Mouse (Mus musculus): ENCODE results near the gene Lypd8. TPM values are rescaled to one million over a fixed set of nuclear protein-coding genes. Genes with fewer than 3 reads are reported as not detected.
"Not testable (repeated sequence)": the region's sequence is repeated elsewhere in the genome, so short reads cannot be mapped to it uniquely, and the experiment has no call there.

Lypd8 gene
- polyA plus RNA-seq, 1 experiment from 2014 or later, result not detected

GRCm38 (mm10) chr11:58352681-58353548 lies 25.9 kb upstream of the Lypd8 start:
- H3K4me3 ChIP-seq (ENCODE audit: low read depth, low read length), result no peak overlapping the region
- H3K36me3 ChIP-seq (ENCODE audit: control insufficient read depth, insufficient read depth, low read length), result no peaks in the 10 kb centered on the region
- ATAC-seq (ENCODE audit: low read depth), result no peak
- no peaks in the 10 kb centered on the region for H3K4me1 ChIP-seq (ENCODE audit: control insufficient read depth, insufficient read depth, low read length)
- no peak overlapping the region for H3K4me2 ChIP-seq (ENCODE audit: low read depth, low read length)
- H3K9ac ChIP-seq (replicated peaks; ENCODE audit: low read depth, low read length), result no peak overlapping the region
- no peak overlapping the region for H3K27ac ChIP-seq (ENCODE audit: low read depth, low read length)
- no peaks in the 10 kb centered on the region for H3K27me3 ChIP-seq (ENCODE audit: control insufficient read depth, insufficient read depth, low read length)
- 61% methylated on average over 7 of the region's 7 CpGs for WGBS
- no peaks in the 10 kb centered on the region for H3K9me3 ChIP-seq (ENCODE audit: control insufficient read depth, low read length)

GRCm38 (mm10) chr11:58353709-58354108 lies 25.1 kb upstream of the Lypd8 start:
- H3K4me3 ChIP-seq (ENCODE audit: low read depth, low read length), result no peak overlapping the region
- ATAC-seq (ENCODE audit: low read depth), result no peak
- WGBS, result 84% methylated on average over 3 of the region's 3 CpGs
- H3K27ac ChIP-seq (ENCODE audit: low read depth, low read length), result no peak overlapping the region
- no peak overlapping the region for H3K4me2 ChIP-seq (ENCODE audit: low read depth, low read length)
- H3K9ac ChIP-seq (replicated peaks; ENCODE audit: low read depth, low read length), result no peak overlapping the region
- no peaks in the 10 kb centered on the region for H3K9me3 ChIP-seq (ENCODE audit: control insufficient read depth, low read length)
- H3K27me3 ChIP-seq (ENCODE audit: control insufficient read depth, insufficient read depth, low read length), result no peaks in the 10 kb centered on the region
- no peaks in the 10 kb centered on the region for H3K4me1 ChIP-seq (ENCODE audit: control insufficient read depth, insufficient read depth, low read length)
- no peaks in the 10 kb centered on the region for H3K36me3 ChIP-seq (ENCODE audit: control insufficient read depth, insufficient read depth, low read length)

- no peaks in the 10 kb centered on the region for H3K4me1 ChIP-seq (ENCODE audit: control insufficient read depth, insufficient read depth, low read length)
- 77% methylated on average over 10 of the region's 10 CpGs for WGBS
- H3K36me3 ChIP-seq (ENCODE audit: control insufficient read depth, insufficient read depth, low read length), result no peaks in the 10 kb centered on the region
- no peak for ATAC-seq (ENCODE audit: low read depth)
- H3K4me2 ChIP-seq (ENCODE audit: low read depth, low read length), result no peak overlapping the region
- no peaks in the 10 kb centered on the region for H3K27me3 ChIP-seq (ENCODE audit: control insufficient read depth, insufficient read depth, low read length)
- no peak overlapping the region for H3K4me3 ChIP-seq (ENCODE audit: low read depth, low read length)
- H3K9ac ChIP-seq (replicated peaks; ENCODE audit: low read depth, low read length), result no peak overlapping the region
- H3K27ac ChIP-seq (ENCODE audit: low read depth, low read length), result no peak overlapping the region
- H3K9me3 ChIP-seq (ENCODE audit: control insufficient read depth, low read length), result no peaks in the 10 kb centered on the region
Measured at GRCm38 (mm10) chr11:58354476-58354875, 24.4 kb upstream of the Lypd8 start.

GRCm38 (mm10) chr11:58354927-58355326 lies 23.9 kb upstream of the Lypd8 start:
- H3K9ac ChIP-seq (replicated peaks; ENCODE audit: low read depth, low read length), result no peak overlapping the region
- no peaks in the 10 kb centered on the region for H3K36me3 ChIP-seq (ENCODE audit: control insufficient read depth, insufficient read depth, low read length)
- 86% methylated on average over 3 of the region's 3 CpGs for WGBS
- H3K4me2 ChIP-seq (ENCODE audit: low read depth, low read length), result no peak overlapping the region
- H3K4me3 ChIP-seq (ENCODE audit: low read depth, low read length), result no peak overlapping the region
- H3K9me3 ChIP-seq (ENCODE audit: control insufficient read depth, low read length), result no peaks in the 10 kb centered on the region
- no peak for ATAC-seq (ENCODE audit: low read depth)
- no peaks in the 10 kb centered on the region for H3K4me1 ChIP-seq (ENCODE audit: control insufficient read depth, insufficient read depth, low read length)
- H3K27me3 ChIP-seq (ENCODE audit: control insufficient read depth, insufficient read depth, low read length), result no peaks in the 10 kb centered on the region
- no peak overlapping the region for H3K27ac ChIP-seq (ENCODE audit: low read depth, low read length)

GRCm38 (mm10) chr11:58357042-58357441 lies 21.8 kb upstream of the Lypd8 start:
- no peak overlapping the region for H3K4me2 ChIP-seq (ENCODE audit: low read depth, low read length)
- H3K27ac ChIP-seq (ENCODE audit: low read depth, low read length), result no peak overlapping the region
- 91% methylated on average over 3 of the region's 3 CpGs for WGBS
- H3K4me1 ChIP-seq (ENCODE audit: control insufficient read depth, insufficient read depth, low read length), result no peaks in the 10 kb centered on the region
- no peak overlapping the region for H3K9ac ChIP-seq (replicated peaks; ENCODE audit: low read depth, low read length)
- H3K36me3 ChIP-seq (ENCODE audit: control insufficient read depth, insufficient read depth, low read length), result no peaks in the 10 kb centered on the region
- no peak overlapping the region for H3K4me3 ChIP-seq (ENCODE audit: low read depth, low read length)
- H3K9me3 ChIP-seq (ENCODE audit: control insufficient read depth, low read length), result no peaks in the 10 kb centered on the region
- ATAC-seq (ENCODE audit: low read depth), result no peak
- H3K27me3 ChIP-seq (ENCODE audit: control insufficient read depth, insufficient read depth, low read length), result no peaks in the 10 kb centered on the region

GRCm38 (mm10) chr11:58357844-58358534 lies 20.9 kb upstream of the Lypd8 start:
- Histone ChIP-seq H3K27ac (ENCODE audit: low read depth, low read length) (no peak overlapping the region), H3K9me3 (ENCODE audit: control insufficient read depth, low read length) (no peaks in the 10 kb centered on the region), H3K4me2 (ENCODE audit: low read depth, low read length) (no peak overlapping the region), H3K4me1 (ENCODE audit: control insufficient read depth, insufficient read depth, low read length) (no peaks in the 10 kb centered on the region), H3K4me3 (ENCODE audit: low read depth, low read length) (no peak overlapping the region), H3K9ac (replicated peaks; ENCODE audit: low read depth, low read length) (no peak overlapping the region), H3K36me3 (ENCODE audit: control insufficient read depth, insufficient read depth, low read length) (no peaks in the 10 kb centered on the region), H3K27me3 (ENCODE audit: control insufficient read depth, insufficient read depth, low read length) (no peaks in the 10 kb centered on the region)
- WGBS, result 90% methylated on average over 6 of the region's 6 CpGs
- no peak for ATAC-seq (ENCODE audit: low read depth)

GRCm38 (mm10) chr11:58362562-58362961 lies 16.3 kb upstream of the Lypd8 start:
- not testable (repeated sequence) for H3K27me3 ChIP-seq (ENCODE audit: control insufficient read depth, insufficient read depth, low read length); H3K9ac ChIP-seq (replicated peaks; ENCODE audit: low read depth, low read length); H3K4me1 ChIP-seq (ENCODE audit: control insufficient read depth, insufficient read depth, low read length); H3K27ac ChIP-seq (ENCODE audit: low read depth, low read length); H3K9me3 ChIP-seq (ENCODE audit: control insufficient read depth, low read length); H3K36me3 ChIP-seq (ENCODE audit: control insufficient read depth, insufficient read depth, low read length); ATAC-seq (ENCODE audit: low read depth); H3K4me3 ChIP-seq (ENCODE audit: low read depth, low read length); H3K4me2 ChIP-seq (ENCODE audit: low read depth, low read length)
- WGBS, result no CpG with 5 or more reads among the region's 6 CpGs

- Histone ChIP-seq H3K27me3 (ENCODE audit: control insufficient read depth, insufficient read depth, low read length) (no peaks in the 10 kb centered on the region), H3K36me3 (ENCODE audit: control insufficient read depth, insufficient read depth, low read length) (no peaks in the 10 kb centered on the region), H3K27ac (ENCODE audit: low read depth, low read length) (no peak overlapping the region), H3K9ac (replicated peaks; ENCODE audit: low read depth, low read length) (no peak overlapping the region), H3K4me3 (ENCODE audit: low read depth, low read length) (no peak overlapping the region), H3K9me3 (ENCODE audit: control insufficient read depth, low read length) (no peaks in the 10 kb centered on the region), H3K4me1 (ENCODE audit: control insufficient read depth, insufficient read depth, low read length) (no peaks in the 10 kb centered on the region), H3K4me2 (ENCODE audit: low read depth, low read length) (no peak overlapping the region)
- WGBS, result 72% methylated on average over 3 of the region's 3 CpGs
- no peak for ATAC-seq (ENCODE audit: low read depth)
Measured at GRCm38 (mm10) chr11:58364454-58364853, 14.4 kb upstream of the Lypd8 start.

- not testable (repeated sequence) for H3K4me1 ChIP-seq (ENCODE audit: control insufficient read depth, insufficient read depth, low read length); H3K27ac ChIP-seq (ENCODE audit: low read depth, low read length); H3K9ac ChIP-seq (replicated peaks; ENCODE audit: low read depth, low read length); H3K27me3 ChIP-seq (ENCODE audit: control insufficient read depth, insufficient read depth, low read length); H3K36me3 ChIP-seq (ENCODE audit: control insufficient read depth, insufficient read depth, low read length); H3K4me2 ChIP-seq (ENCODE audit: low read depth, low read length); H3K4me3 ChIP-seq (ENCODE audit: low read depth, low read length); H3K9me3 ChIP-seq (ENCODE audit: control insufficient read depth, low read length); ATAC-seq (ENCODE audit: low read depth)
- no CpG with 5 or more reads among the region's 6 CpGs for WGBS
Measured at GRCm38 (mm10) chr11:58366191-58366590, 12.7 kb upstream of the Lypd8 start.

All from neural tube, embryonic 14.5 days (tissue).